Mouse (Mus musculus) brain, embryonic 18.5 days (tissue): ENCODE data around the gene Esrrb.

Source experiments
- DNase-seq: peaks from one replicate; pipeline ENCODE4 v3.0.0-alpha.2; 2012; ENCODE audit warnings: low read depth, low spot score

The Esrrb gene

DNA sequence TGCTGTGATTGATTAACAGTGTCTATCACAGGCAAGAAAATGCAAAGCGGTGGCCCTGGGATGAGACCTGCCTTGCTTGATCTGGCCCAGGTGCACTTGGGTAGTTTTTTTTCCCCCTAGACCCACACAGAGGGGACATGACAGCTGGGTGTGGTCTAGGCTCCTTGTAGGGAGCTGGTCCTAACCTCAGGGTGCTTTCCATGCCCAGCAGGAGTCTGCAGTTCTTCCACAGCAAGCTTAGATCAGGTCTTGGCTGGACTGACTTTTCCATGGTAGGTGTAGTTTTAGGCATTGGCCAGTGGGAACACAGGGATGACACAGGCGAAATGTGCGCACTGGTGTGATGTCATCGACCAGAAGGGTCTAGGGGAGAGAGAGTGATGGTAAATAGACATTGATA is 136.2 kb downstream of the Esrrb start:
- no peak for DNase-seq

DNA sequence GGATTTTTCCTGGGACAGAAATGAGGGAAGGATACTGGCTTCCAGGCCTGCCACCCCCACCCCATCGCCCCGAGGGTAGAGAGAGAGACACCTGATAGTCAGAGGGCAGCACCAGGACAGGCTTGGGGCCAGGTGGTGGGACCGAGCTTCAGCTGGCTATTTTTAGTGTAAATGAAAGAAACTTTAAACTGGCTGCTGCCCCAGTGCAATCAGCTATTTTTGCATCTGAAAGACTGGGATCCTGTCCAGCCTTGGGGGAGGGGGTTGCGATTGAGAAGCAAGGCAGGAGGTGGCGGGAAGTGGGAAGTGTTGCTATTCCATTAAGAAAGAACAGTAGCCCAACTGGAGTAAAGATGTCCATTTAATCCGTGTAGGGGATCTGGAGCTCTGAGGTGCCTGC is 137.8 kb downstream of the Esrrb start:
- peak; percentile 57 for DNase-seq

DNA sequence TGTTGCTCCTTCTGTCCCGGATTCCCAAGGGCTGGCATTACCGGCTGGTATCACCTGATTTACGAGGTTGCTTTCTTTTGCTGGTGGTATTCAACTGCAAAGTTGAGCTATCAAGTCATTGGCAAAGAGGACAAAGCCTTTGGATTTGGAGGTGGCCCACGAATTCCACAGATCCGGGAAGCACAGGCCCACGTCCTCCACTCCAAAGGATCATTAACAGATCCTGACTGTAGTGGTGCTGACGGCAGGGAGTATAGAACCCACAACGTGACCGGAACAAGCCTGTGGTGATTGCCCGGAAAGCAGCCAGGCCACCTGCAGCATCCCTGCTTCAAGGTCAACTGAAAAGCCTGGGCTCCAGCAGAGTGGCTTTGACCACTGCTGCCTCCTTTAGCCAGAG is 140.8 kb downstream of the Esrrb start:
- DNase-seq: no peak

DNA sequence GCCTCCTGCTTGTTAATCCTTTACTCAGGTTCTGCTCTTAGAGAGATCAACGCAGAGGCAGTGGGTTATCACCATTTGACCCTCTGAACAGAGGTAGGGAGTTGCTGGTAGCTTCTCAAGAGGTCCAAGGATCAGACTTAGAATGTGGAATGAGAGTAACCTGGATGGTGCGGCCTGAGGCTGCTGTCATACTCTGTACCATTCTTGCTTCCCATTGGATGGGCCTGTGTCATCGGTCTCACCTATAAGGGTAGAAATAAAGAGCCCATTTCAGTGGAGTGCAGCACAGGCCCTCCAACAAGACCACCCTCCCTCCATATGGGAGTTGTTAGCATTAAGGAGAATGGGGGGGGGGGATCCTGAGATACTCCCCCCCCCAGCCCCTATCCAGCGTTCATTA is 143.0 kb downstream of the Esrrb start:
- DNase-seq: no peak

DNA sequence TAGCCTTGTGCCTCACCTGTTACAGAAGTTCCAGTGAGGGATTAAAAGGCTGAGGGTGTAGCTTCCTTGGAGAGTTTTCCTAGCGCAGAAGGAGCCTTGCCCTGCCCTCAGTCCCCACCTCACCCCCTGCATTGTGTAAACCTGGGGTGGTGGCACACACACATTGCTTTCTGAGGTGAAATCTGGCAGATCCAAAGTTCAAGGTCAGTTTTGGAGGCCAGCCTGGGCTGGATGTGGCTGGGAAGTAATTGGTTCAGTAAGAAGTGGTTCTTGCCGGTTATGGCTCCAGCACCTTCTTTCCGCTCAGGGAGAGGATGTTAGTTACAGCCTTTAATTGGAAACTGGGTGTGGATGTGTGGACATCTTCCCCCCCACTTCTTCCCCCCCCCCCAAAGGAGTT is 143.4 kb downstream of the Esrrb start:
- no peak for DNase-seq

DNA sequence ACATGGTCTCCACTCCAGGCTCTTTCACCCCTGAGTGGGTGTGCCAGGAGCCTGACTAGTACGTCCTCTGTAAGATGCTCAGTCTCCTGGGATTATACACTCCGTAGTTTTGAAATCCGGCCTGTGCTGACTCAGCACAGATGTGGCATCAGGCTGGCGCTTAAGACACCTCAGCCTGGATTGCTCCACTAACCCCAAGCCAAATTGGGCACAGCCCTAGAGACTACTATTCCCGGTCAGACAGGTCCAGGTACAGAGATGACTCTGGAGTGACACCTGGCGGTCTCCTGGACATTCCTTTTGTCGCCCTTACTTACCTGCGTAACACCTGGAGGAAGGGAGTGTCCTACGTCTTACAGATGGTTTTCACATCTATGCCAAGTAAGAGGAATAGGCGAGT is 146.8 kb downstream of the Esrrb start:
- no peak for DNase-seq

DNA sequence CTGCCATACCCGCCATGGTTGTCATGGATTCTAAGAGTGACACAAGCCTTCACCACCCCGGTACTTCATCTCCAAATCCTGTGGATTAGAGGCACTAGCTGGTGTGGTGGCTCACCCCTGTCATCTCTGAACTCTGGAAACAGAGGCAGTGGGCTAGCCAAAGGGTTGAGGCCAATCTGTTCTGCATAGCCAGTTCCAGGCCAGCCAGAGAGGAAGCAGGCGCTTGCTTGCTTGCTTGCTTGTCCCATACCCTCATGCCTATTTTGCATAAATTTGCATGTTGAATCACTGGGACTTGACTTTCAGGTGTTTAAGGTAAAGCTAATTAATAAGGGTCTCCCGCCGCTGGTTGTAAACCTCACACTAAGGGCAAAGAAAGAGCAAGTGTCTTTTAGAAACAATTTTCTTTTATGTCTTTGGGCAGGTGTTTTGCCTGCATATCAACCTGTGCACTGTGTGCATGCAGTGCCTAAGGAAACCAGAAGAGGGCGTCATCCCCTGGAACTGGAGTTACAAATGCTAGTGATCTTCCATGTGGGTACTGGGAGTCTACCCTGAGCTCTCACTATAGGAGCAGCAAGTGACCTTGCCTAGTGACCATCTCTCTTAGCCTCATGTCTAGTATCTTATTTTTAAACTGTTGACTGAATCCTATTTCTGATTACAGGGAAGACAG is 147.5 kb downstream of the Esrrb start:
- no peak for DNase-seq

DNA sequence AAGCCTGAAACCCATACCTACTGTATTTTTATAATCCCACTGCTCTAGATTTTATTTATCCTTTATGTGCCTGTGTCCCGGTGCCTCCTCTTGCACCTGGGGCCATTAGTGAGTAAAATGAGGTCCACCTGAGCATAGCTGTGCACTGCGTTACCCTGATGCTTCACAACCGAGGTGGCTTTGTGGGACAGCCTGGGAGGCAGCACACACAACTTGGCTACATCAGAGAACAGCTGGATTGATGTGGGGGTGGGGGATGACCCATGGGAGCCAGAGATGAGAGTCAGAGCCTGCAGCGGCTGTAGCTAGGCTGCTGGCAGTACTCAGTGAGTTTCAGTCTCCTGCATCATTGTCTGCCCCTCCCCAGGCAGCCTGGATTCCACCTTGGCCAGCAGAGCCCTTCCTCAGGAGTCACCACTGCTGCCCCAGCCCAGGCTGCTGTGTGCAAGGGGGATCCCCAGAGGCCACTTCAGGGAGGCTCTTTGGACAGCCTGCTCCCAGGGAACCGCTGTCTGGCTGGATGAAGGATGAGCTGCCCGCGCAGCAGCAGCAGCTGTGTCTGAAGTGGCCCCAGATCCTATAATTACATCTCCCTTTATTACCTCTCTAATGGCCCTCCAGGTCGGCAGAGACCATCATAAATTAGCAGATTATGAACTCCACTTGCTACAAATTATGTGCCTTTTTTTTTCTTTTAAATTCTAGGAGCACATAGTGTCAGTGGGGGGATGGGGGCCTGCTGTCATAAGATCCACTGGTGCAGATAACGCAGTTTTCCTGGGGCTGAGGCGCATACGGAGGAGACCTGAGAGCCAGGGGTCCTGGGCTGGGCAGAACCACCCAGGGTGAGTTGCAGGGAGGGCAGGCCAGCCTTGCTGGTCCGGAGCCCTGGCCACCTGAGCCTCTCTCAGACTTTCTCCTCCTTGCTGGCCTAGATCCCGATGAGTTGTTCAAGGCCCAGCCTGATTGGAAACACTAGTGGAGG is 148.7 kb downstream of the Esrrb start:
- no peak for DNase-seq

DNA sequence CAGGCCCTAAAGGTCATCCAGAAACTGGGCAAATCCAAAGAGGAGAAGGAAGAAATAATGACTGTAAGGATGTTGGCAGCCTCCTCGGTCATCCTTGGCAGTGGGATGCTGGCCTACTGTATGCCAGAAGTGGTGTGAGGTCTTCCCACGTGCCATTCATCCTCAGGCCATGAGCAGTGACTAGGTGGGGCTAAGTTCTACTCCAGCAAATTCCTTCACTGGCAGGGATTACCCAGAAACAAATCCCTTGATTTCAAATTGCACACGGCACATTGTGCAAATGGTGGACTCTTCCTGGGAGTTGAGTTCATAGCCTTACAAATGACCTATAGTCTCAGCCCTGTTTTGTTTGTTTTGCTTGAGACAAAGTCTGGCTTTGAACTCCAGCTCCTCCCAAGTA is 151.4 kb downstream of the Esrrb start:
- DNase-seq: no peak

DNA sequence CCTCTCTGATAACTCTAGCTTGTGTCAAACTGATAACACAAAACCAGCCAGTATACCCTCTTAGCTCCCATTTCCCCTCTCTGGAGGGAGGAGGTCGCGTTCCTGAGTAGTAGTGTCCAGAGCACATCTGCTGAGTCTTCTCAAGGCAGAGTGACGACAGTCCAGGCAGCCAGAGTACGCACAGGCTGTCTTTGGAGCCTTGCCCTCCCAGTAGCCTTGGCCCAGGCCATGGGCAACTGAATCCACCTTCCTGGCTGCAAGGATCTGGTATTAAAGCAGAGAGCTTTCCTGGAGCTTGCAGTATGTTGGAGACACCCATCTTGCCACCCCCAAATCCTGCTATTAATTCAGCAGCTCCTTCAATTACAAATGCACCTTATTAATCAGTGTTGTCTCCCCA is 152.7 kb downstream of the Esrrb start:
- no peak for DNase-seq

DNA sequence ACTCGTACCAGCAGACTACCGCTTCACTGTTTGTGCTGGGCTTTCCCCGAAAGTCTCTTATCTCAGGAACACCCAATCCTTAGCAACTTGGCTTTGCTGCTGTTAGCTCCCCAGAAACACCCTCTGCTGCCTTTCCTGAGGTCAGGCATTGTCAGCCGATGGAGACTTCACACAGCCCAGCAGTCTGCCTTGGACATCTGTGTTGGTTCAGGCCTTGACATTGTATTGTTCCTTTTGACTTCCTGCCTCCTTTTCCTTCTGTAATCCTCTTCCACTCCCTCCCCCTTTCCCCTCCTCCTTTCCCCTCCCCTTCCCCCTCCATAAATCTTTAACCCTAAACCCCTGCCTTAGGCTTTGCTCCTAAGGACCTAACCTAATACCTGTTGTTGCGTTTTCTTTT is 155.7 kb downstream of the Esrrb start:
- no peak for DNase-seq

DNA sequence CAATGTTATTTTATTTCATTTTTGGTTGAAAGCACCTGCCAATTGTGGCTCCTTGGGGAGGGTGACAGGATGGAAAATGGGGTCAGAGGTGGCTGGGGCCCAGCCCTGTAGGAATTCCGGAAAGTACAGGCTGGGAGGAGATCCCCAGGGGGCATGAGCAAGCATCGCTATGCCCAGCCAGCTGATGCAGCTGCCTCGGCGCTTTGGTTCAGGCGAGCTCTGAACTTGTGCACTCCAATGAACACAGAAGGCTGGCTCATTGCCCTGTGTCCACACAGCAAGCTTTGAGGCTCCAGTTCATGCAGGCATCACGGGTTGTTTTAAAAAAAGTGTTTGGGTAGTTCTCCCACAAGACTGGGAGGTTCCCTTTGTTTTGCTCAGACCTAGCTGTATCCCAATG is 156.8 kb downstream of the Esrrb start:
- no peak for DNase-seq

DNA sequence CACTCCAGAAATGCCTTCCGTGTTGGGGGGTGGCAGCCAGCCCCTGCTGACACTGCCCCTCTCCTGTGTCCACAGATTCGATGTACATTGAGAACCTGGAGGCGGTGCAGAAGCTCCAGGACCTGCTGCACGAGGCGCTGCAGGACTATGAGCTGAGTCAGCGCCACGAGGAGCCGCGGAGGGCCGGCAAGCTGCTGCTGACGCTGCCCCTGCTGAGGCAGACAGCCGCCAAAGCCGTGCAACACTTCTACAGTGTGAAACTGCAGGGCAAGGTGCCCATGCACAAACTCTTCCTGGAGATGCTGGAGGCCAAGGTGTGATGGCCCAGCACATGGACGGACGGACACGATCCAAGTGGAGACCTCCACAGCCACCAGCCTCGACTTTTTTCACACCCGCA is 157.8 kb downstream of the Esrrb start:
- DNase-seq: no peak

DNA sequence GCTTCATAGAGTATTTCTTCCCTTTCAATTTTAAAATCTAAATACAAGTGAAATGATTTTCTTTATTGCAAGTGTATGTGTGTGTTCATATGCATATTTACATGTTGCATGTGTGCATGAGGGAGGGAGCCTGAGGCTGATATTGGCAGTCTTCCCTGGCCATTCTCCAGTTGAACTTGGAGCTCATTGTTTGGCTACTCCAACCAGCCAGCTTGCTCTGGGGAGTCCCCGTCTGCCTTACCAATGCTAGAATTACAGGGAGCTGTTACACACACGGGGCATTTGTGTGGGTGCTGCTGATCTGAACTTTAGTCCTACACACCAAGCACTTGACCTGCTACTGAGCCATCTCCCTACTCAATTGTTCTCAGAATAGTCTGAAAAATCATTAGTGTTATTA is 173.4 kb downstream of the Esrrb start:
- DNase-seq: peak; percentile 20

DNA sequence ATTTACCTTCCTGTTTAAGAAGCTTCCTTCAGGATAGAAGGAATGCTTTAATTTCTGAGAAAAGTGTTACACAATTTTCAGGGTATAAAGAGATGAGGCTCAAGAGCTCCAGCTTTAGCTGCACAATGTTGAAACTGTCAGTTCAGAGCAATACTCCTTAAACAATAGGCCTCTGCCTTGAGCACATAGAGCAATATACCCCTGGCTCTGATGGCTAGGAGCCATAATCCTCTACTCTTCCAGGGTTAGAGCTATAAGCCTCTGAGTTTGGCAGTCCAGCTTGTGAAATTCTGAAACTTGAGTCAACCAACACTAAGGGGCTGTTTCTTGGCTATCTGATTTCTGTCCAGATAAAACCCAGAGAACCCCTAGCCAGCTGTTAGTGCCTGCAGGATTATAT is 176.9 kb downstream of the Esrrb start:
- DNase-seq: no peak

DNA sequence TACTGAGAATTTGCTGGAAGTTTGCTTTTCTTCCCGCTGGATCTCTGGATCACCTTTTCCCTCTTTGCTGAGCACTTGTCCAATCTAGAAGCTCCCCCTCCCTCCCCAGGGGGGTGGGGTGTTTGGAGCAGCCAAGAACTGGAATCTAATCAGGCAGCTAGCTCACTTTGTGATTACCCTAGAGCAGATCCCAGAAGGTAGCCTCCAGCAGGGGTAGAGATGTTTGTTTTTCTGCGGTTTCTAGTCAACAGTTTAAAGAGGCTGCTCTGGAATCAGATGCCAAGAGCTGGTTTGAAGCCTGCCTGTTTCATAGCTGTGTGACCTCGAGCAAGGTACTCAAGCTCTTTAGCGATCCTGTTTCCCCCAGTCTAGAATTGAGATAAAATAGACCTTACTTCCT is 177.8 kb downstream of the Esrrb start:
- no peak for DNase-seq

DNA sequence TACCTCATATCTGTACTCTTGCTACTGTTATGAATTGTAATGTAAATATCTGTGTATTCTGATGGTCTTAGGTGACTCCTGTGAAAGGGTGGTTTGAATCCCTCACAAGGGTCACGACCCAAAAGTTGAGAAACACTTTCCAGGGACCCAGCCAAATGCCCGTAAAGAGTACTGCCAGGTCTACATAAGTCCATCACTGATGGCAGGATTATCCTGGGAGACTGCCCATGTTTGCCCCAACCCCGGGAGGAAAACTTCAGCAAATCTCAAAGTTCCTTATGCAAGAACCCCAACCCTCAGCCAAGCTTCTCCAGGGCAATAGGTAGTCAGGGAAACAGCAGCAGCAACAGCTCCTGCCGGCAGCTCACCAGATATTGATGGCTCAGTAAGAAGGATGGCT is 178.6 kb downstream of the Esrrb start:
- no peak for DNase-seq

DNA sequence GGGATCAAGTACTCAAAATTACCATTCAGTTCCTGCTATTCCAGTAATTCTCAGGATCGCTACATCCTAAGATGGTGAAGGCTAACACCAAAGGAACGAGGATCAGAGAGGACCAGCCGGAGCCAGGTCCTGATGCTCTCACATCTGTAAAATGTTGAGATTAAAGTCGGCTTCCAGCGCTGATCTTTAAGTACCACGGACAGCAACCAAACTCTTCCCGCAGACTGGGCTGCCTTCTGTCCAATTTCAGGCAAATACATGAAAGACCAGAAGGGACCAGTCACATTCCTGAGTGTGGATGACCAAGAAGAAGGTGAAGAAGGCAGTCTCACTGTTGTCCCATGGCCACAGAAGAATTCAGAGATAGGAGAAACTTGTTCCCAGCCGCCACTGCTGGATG is 186.9 kb downstream of the Esrrb start:
- no peak for DNase-seq

DNA sequence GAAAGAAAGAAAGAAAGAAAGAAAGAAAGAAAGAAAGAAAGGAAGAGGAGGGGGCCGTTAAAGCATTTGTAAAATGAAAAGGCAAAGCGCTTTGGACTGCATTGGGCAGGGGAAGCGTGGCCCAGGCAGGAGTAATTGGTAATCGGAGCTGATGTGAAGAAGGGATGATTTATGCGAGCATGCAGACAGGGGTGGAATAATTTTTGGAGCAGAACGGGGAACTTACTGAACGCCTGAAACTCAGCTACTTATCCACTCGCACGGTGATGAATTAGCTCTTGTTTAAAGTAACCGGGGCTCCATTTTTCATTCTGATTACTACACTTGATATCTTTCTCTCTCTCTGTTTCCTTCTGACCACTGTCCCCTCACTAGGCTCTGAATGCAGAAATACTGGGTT is 192.1 kb downstream of the Esrrb start:
- no peak for DNase-seq

DNA sequence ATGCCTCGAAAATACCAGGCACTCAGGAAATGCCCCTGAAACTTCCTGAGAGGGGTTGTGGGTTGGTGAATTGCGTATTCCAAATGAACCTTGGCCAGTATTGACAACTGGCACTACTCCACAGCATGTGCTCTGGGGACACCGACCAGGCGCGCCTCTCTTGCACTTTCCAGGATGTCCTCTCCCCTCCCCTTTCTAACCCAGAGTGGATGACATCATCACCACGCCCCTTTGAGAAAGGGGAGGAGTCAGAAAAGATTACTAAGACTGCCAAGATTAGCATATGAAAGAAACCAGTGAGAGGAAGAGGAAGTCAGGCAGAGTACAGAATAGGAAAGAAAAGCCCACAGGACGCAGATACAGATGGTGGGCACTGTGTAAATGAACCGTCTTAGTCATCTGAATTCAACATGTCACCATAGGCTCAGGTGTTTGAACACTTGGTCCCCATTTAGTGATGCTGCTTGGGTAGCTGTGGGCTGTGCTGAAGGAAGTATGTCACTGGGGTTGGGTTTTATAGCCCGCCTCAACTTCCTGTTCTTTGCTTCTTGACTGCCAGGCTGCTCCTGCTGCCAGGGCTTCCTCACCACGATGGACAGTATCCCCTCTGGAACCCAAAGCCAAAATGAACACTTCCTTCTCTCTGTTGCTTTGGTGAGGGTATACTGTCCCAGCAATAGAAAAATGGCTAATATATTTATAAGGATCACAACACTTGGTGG is 196.0 kb downstream of the Esrrb start:
- no peak for DNase-seq

DNA sequence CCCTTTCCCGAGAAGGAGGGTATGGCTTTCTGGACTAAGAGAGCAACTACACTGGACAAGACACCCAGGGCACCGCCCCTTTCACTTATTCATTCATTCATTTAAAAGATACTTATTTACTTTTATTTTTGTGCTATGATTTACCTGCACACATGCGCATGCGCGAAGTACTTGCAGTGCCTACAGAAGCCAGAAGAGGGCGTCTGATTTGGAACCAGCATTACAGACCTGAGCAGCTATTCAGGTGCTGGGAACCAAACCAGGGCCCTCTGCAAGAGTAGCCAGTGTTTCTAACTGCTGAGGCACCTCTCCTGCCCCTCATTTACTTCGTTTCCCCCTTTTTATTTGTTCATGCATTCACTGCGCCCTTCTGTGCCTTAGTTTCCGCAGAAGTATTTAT is 198.0 kb downstream of the Esrrb start:
- no peak for DNase-seq

DNA sequence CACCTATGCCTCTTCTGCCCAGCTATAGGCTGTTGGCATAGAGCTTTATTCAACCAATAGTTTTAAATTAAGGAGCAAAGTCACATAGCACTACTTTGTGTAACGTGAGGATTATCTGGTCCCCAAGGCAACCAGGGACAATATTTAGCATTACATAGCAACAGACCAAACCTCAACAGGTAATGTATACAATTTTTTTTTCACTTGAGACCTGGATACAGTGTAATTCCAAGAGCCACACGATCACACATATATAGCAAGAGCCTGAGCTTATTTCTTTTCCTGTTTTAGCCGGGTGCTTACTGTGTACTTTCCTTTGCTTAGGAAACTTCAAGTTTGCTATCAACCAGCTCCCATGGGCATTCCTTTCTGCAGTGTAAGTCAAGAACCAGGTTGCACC is 201.8 kb downstream of the Esrrb start:
- no peak for DNase-seq

DNA sequence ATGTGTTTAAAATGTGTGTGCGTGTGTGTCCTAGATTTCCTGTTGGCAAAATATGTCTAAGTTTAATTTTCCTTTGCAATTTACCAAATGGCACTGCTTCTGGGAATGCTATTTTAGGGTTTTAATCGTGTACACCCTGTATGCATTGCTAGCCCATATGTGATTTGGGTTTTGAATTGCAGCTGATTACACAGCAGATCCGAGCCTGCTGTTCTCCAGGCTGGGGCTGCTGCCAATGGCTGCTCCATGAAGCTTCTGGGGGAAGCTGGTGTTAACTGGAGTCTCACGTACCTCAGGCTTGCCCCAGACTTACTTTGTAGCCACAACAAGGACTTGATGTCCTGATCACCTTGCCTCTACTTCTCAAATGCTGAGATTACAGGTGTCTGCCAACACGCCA is 205.1 kb downstream of the Esrrb start:
- DNase-seq: no peak
